Mouse (Mus musculus): ENCODE measurements around the gene 5730596B20Rik.

The 5730596B20Rik gene
- long read RNA-seq, experiment 1 = 0 reads
- long read RNA-seq, experiment 2 = 0 reads

DNA sequence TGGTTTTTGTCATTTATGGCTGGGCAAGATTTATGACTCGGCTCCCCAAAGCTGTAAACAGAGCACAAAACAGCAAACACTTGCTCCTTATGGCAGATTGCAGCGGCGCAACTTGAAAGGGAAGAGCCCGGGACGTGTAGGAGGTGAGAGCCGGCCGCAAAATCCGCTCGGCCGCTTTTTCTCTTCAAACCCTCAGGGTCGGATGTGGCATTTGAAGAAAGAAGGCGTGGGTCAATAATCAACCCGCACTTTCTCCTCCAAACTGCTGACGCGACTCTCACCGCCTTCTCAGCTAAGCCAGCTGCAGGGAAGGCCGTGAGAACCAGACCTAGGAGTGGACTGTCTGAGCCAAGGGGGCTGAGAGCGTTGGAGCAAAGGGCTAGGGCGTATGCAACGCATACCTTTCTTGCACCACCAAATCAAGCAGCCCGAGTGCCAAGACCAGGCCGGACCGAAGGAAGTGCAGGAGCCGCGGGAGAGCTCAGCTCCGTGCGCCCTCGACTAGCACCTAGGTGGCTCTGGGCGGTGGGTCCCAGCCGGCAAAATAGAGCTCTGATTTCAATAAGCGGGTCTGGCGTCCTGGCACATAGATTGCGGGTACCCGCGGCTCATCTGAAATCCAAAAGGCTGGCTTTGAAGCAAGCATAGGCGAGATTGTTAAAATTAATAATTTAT lies at the start of gene 5730596B20Rik:
Gene 5730596B20Rik, plus strand, starts transcription at position 438 of the 675 bp plus-strand sequence.
- intact Hi-C loops (cut with DNase I) = no loop called here

DNA sequence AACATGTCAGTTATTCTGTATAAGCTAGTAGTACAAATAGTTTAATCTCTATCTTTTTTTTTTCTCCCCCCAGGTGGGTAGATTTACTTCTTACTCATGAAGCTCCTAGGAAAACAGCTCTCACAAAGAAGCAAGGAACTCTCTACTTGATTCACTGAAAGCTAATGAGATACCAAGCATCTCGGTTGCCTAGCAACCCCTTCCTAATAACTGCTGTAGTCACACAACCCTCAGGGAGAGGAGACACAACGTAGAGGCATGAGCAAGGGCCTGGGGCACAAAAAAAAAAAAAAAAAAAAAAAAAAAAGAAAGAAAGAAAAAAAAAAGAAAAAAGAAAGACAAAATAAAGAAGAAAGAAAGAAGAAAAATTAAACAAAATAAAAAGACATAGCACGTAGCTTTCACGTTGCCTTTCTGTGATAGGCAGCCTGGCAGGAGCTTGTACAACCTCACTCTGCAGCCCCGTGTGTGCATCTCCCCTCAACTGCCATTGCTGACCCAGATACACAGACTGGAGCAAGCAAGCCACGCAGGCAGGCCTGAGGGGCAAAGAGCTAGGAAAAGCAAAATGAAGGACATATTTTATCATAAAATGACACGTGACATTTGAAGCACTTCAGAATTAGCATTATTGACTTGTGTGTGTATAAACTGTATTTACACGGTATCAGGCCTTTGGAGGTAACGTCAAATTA lies 39.3 kb upstream of the 5730596B20Rik start:
- intact Hi-C loops (cut with DNase I) = no loop called here

DNA sequence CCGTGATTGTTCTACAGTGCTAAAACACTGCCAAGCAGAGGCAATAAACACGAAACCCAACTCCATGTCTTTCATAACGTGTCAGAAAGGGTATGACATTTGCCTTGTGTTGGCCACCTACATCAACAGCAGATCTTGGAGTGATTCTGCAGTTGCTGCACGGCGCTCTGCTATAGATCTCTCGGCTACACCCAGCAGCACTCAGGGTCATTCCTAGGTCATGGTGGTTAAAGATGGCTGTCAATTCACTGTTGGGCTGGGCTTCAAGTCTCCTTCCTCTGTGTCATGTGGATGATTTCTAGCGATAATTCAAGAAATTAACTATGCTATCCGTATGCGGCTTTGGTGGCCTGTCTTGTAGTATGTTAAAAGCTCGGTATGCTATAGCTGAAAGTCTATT lies 38.7 kb upstream of the 5730596B20Rik start:
- intact Hi-C loops (cut with DNase I) = no loop called here

DNA sequence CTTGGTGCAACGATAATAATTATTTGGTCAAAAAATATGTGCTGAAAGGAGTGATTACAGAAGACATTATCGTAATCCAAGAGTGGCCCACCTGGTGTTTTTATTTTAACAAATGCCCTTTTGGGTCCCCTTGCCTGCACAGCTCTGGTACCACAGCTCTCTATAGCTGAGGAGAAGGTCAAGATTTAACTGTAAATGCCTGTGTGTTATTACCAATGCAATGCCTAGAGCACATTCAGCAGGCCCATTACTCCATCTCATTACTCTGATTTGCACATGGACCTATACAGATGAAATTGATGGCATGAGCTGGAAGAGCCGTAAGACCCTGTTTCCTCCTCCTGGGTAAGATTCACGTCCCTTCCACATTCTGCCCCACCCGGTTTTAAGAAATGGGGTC lies 38.2 kb upstream of the 5730596B20Rik start:
- intact Hi-C loops (cut with DNase I) = no loop called here

DNA sequence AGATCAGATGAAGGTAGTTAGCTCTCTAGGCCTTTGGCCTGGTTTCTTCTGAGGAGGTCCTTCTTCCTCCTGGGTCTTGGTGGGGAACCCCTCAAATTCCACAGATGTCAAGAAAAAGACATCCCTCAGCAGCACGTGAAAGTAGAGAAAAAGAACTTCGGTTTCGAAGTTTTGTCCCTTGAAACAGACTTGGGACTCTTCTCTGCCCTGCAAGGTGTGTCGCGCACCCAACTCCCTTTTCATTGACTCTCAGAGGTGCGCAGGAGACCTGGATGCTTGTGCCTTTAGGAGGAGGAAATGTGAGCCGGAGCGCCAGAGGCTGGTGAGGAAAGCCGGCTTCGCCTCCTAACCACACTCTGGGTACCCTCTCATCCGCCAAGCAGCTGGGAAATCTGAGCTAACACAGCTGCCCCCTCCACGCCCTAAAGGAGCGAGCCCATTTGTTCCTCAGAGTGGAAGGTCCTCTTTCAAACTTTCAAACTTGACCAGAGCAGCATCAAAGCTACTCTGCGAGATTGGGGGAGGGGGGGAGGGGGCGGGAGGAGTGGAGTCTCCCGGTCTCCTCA lies 26.8 kb upstream of the 5730596B20Rik start:
- intact Hi-C loops (cut with DNase I) = no loop called here

- intact Hi-C loops (cut with DNase I) = no loop called here
Observed at GRCm38 (mm10) chr6:52151571-52151970, 25.7 kb upstream of the 5730596B20Rik start.

DNA sequence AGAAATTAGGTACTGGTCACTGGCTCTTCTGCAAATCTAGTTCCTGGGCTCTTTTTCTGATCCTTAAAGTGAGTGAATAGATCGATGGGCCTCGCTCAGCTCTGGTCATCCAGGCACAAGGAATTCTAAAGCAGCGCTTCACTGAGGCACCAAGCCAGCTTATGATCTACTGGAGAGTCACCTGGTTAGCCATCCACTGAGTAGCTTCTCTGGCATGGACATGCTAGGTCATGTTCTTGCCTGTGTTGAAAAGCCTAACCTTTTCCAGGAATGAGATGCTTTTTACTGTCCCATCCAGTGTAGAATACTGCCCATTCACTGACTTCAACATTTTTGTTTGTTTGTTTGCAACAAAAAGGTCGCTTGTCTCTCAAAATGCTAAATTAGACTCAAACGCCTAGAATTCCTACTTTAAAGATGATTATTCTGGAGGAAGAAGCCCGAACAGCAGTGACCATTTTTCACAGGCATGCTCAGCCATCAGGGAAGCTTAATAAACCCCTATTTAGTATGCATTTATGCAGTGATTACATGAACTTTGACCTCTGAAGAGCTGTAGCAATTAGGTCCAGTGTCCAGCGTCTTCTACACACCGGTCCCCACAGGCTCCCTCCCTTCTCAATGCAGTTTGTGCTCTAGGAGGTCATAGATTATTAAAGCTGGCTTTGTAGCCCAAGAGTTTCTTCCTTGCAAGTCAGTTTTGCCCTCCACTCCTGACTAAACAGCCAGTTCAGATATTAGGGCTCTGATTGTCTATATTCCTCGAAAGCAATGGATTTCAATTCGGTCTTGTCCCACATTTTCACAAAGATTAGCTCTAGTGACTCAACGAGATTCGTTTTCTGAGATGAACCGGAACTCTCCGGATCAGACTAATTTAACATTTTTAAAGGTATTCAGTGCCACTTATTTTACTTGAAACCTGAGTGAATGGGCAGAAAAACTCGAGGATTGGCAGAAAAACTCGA lies 24.8 kb upstream of the 5730596B20Rik start:
- intact Hi-C loops (cut with DNase I) = no loop called here

- intact Hi-C loops (cut with DNase I) = no loop called here
Observed at GRCm38 (mm10) chr6:52153270-52153669, 24.0 kb upstream of the 5730596B20Rik start.

GRCm38 (mm10) chr6:52154044-52154443 lies 23.3 kb upstream of the 5730596B20Rik start:
- intact Hi-C loops (cut with DNase I) = no loop called here

GRCm38 (mm10) chr6:52155471-52155870 lies 21.8 kb upstream of the 5730596B20Rik start:
- intact Hi-C loops (cut with DNase I) = no loop called here

DNA sequence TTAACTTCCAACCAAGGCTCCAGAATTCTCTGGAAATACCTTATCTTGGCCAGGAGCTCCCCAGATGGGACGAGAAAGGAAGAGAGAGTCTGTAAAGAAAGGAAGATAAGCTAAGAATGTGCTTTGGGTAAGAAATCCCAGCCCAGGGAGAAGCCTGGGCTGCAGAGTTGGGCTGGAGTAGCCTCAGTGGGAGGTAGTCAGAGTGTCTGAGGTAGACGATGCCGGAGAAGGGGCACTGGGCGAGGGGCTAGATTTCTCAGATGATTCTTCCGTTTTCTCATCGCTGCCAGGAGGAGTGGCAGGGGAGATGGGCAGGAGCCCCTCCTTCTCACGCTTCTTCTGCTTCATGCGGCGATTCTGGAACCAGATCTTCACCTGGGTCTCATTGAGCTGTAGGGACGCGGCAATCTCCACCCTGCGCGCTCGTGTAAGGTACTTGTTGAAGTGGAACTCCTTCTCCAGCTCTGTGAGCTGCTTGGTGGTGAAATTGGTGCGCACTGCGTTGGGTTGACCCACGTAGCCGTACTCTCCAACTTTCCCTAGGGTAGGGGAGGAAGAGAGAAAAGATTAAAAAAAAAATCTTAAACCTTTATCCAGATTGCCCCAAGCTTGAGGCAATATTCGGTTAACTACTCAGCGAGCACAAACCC lies 20.6 kb upstream of the 5730596B20Rik start:
- intact Hi-C loops (cut with DNase I) = no loop called here

GRCm38 (mm10) chr6:52157466-52158275 lies 19.6 kb upstream of the 5730596B20Rik start:
- intact Hi-C loops (cut with DNase I) = no loop called here

- intact Hi-C loops (cut with DNase I) = no loop called here
Observed at GRCm38 (mm10) chr6:52158276-52159051, 18.8 kb upstream of the 5730596B20Rik start, which contains the start of gene Hoxa1. TSS of gene Hoxa1 (minus strand) at chr6:52158317.

DNA sequence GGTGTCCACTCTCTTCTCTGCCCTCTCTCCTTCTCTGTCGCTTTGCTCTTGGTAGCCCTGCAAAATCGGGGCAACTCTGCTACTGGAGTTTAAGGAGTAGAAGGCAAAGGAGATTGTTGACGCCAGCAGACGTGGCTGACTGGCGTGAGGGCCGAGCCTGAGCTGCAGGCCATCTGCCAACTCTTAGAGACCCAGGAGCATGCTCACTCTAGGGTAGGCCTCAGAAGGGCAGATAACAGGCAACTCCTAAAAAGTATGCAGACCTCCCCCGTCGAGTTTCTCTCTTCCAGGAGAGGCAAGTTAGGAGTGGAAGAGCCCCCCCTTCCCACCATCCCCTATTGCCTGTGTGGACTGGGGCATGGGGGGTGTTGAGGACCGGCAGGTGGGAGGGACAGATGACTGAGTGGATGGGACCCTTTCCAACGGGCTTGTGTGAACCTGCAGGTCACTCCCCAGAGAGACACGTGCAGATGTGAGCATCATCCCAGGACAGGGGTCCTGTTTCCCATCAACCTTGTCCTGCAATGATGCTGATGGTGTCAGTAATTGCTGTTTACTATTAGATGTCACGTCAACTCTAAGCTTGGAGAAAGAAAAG lies 18.0 kb upstream of the 5730596B20Rik start:
- intact Hi-C loops (cut with DNase I) = no loop called here

GRCm38 (mm10) chr6:52159979-52160378 lies 17.3 kb upstream of the 5730596B20Rik start:
- intact Hi-C loops (cut with DNase I) = loop anchor here (5.0 kb wide), 2 partner anchors 42 to 153 kb away; partner anchors contain the start of gene Hoxa5

DNA sequence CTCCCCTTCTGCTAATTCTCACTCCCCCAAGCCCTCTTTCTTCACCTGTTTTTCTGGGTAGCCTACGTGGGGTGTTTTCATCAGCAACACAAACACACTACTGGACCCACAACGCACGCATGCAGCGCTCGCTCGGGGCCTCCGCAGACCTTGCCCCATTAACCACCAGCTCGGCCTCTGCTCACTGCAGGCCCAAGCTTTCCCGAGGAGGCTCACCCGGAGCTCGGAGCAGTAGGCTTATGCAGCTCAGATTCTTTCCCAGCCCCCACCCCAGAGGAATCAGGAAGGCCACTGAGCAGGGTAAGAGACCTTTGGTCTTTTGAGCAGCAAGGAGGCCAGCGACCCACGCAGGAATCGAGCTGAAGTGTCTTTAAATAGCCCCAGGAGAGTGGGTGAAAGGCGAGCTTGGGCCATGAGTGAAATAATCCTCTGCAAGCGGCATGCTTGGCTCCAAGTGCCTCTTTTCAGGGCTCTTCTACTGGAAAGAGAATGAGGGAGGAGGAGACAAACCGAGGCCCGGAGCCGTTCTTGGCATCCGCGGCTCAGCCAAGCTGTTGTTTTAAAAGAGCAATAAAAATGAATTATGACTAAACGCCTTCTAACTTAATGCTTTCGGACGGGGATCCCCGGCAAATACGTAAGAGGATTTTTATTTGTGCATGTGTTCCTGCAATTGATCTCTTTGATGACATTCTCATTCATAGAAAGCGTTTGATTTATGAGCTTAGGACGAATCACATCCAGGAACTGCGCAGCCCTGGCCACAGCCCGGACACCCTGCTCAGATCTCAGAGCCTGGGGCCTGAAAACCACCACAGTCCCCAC lies 16.6 kb upstream of the 5730596B20Rik start:
- intact Hi-C loops (cut with DNase I) = loop anchor here (5.0 kb wide), 2 partner anchors 42 to 153 kb away; partner anchors contain the start of gene Hoxa5

- intact Hi-C loops (cut with DNase I) = loop anchor here (5.0 kb wide), 2 partner anchors 41 to 154 kb away; partner anchors contain the start of gene Hoxa5
Observed at GRCm38 (mm10) chr6:52161336-52162092, 15.8 kb upstream of the 5730596B20Rik start.
